Mouse (Mus musculus): ENCODE measurements around the gene Kctd11. TPM values are rescaled to one million over a fixed set of nuclear protein-coding genes. Genes with fewer than 3 reads are reported as not detected.
A peak's percentile ranks its signal among the peaks of the same experiment; 100 is the strongest.

Gene Kctd11
- total RNA-seq, 1 experiment, result 5.4 TPM

DNA sequence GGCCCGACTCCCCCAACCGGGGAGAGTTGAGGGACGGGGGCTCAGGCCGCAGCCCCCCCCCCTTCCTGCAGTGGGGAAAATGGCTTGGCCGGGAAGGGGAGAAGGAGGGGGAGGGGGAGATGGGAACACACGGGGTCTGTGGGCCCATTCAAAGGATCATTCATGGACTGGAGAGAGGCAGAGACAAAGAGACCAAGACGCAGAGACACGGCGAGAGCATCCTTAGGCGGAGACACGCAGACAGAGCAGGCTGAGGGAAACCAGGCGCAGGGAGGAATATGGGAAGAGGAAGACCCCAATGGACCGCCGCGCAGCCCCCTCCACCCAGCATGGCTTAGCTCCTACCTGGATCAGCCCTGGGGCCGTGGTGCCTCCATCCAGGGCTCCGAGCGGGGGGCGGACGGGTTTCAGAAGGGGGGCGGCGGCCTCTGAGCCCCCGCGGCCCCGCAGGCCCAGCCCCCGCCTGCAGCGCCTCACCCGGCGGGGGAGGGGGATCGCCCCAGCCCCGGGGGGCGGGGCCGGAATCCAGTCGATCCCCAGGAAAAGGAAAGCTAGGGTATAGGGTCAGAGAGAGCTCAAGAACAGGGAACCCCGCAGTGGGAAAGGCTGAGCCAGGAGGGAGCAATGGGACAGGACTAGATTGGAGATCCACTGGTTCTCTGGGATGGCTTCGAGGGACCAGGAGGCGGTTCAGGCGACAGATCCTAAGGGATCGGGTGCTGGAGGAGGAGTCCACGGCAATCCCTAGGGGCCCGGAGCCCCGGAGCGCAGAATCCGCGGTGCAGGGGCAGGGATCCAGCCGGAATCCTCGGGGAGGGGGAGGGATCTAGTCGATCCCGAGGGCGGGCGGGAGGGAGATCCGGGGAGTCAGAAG, 44.3 kb downstream of the Kctd11 start:
- Histone ChIP-seq H3K4me3 (ENCODE audit: insufficient read depth in 1 of 2, low read depth in 1 of 2, low read length in 2 of 2, poor library complexity in 1 of 2, severe bottlenecking in 1 of 2) (peak overlapping the region; percentile 85 to 100), H3K27ac (ENCODE audit: insufficient read depth, low read depth, low read length, poor library complexity, severe bottlenecking) (no peak overlapping the region), H3K9me3 (ENCODE audit: control insufficient read depth, insufficient read depth, low read depth, low read length) (no peaks in the 10 kb centered on the region), H3K4me1 (ENCODE audit: control insufficient read depth in 2 of 2, insufficient read depth in 2 of 2, low read length in 2 of 2, poor library complexity in 1 of 2) (peaks cover 0 to 1% of the 10 kb centered on the region in 2 experiments; a peak in 1 of 4 replicates), H3K9ac (ENCODE audit: insufficient read depth, low read depth, low read length, poor library complexity, severe bottlenecking) (peak overlapping the region; percentile 77), H3K36me3 (ENCODE audit: control insufficient read depth, insufficient read depth, low read length, poor library complexity, severe bottlenecking) (no peaks in the 10 kb centered on the region)
- in situ Hi-C loops (cut with MboI; ENCODE audit: low sequenced_read_pairs in 2 of 2, unreplicated experiment in 2 of 2), result no loop called here
- TF ChIP-seq MAFK (IDR thresholded peaks at IDR 0.05; ENCODE audit: insufficient read depth, low read depth, low read length) (no peak), HCFC1 (IDR thresholded peaks at IDR 0.05; ENCODE audit: borderline replicate concordance, insufficient read depth, low read length) (no peak)
- DNase-seq (ENCODE audit: low read depth, low spot score), result no peak

DNA sequence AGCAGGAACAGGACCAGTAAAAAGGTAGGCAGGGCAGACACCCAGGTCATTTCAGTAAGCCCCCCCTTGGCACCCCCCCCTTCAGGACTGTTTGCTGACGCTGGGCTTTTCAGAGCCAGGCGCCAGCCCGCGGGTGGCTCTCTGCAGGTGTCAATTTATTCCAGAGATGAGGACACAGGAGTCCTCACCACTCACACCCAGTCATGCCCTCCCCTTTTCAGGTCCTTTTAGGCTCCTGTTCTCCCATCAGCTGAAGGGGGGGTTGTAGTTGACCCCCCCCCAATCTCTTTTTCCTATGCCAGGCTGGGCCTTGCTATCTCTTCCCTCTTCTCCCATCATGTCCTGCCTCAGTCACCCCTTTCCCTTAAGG, 45.3 kb downstream of the Kctd11 start:
- no peaks in the 10 kb centered on the region for H3K36me3 ChIP-seq (ENCODE audit: control insufficient read depth, insufficient read depth, low read length, poor library complexity, severe bottlenecking)
- no peaks in the 10 kb centered on the region for H3K9me3 ChIP-seq (ENCODE audit: control insufficient read depth, insufficient read depth, low read depth, low read length)
- peaks cover 0 to 1% of the 10 kb centered on the region in 2 experiments; a peak in 1 of 4 replicates for H3K4me1 ChIP-seq (ENCODE audit: control insufficient read depth in 2 of 2, insufficient read depth in 2 of 2, low read length in 2 of 2, poor library complexity in 1 of 2)
- in situ Hi-C loops (cut with MboI; ENCODE audit: low sequenced_read_pairs in 2 of 2, unreplicated experiment in 2 of 2), result no loop called here
- H3K9ac ChIP-seq (ENCODE audit: insufficient read depth, low read depth, low read length, poor library complexity, severe bottlenecking), result no peak overlapping the region
- no peak overlapping the region for H3K27ac ChIP-seq (ENCODE audit: insufficient read depth, low read depth, low read length, poor library complexity, severe bottlenecking)
- TF ChIP-seq ZC3H11A (IDR thresholded peaks at IDR 0.05; ENCODE audit: borderline replicate concordance, low read depth, low read length), result no peak
- TF ChIP-seq MAFK (IDR thresholded peaks at IDR 0.05; ENCODE audit: insufficient read depth, low read depth, low read length), result no peak
- TF ChIP-seq CHD2 (IDR thresholded peaks at IDR 0.05; ENCODE audit: low read depth, low read length), result no peak
- no peak for TF ChIP-seq HCFC1 (IDR thresholded peaks at IDR 0.05; ENCODE audit: borderline replicate concordance, insufficient read depth, low read length)
- TF ChIP-seq ZNF384 (IDR thresholded peaks at IDR 0.05; ENCODE audit: low read depth, low read length), result no peak
- no peak for DNase-seq (ENCODE audit: low read depth, low spot score)
- no peak overlapping the region for H3K4me3 ChIP-seq (ENCODE audit: insufficient read depth in 1 of 2, low read depth in 1 of 2, low read length in 2 of 2, poor library complexity in 1 of 2, severe bottlenecking in 1 of 2)

DNA sequence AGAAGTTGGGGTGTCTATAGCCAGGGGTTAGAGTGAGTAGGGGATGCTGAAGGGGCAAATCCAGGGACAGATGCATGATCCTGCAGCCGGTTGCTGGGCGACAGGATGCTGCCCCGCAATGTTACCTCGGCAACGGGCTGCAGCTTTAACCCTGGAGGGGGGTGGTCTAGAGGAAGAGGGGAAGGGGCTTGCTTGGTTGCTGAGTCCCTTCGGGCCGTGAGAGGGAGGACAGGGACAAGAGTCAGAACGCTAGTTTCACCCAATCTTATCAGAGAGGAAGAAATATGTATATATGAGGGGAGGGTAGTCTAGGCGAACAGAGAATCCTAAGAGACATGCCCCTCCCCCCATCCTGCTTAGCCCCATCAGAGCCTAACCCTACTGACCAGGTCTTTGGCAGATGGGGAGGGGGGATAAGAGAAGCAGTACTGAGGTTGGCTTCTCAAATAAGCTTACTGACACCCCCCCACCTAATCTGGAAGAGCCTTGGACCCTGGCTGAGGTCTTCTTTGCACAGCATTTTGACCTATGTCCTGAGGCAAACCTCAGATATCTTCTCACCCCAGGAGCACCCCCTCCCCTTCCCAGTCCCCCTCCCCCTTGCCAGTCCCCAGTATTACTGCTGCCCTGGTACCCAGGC, 45.8 kb downstream of the Kctd11 start:
- Histone ChIP-seq H3K4me1 (ENCODE audit: control insufficient read depth in 2 of 2, insufficient read depth in 2 of 2, low read length in 2 of 2, poor library complexity in 1 of 2) (peaks cover 0 to 1% of the 10 kb centered on the region in 2 experiments; a peak in 1 of 4 replicates), H3K4me3 (ENCODE audit: insufficient read depth in 1 of 2, low read depth in 1 of 2, low read length in 2 of 2, poor library complexity in 1 of 2, severe bottlenecking in 1 of 2) (no peak overlapping the region), H3K27ac (ENCODE audit: insufficient read depth, low read depth, low read length, poor library complexity, severe bottlenecking) (no peak overlapping the region), H3K9me3 (ENCODE audit: control insufficient read depth, insufficient read depth, low read depth, low read length) (no peaks in the 10 kb centered on the region), H3K36me3 (ENCODE audit: control insufficient read depth, insufficient read depth, low read length, poor library complexity, severe bottlenecking) (no peaks in the 10 kb centered on the region), H3K9ac (ENCODE audit: insufficient read depth, low read depth, low read length, poor library complexity, severe bottlenecking) (no peak overlapping the region)
- in situ Hi-C loops (cut with MboI; ENCODE audit: low sequenced_read_pairs in 2 of 2, unreplicated experiment in 2 of 2), result no loop called here
- DNase-seq (ENCODE audit: low read depth, low spot score), result no peak
- no peak for TF ChIP-seq HCFC1 (IDR thresholded peaks at IDR 0.05; ENCODE audit: borderline replicate concordance, insufficient read depth, low read length)
- no peak for TF ChIP-seq MAFK (IDR thresholded peaks at IDR 0.05; ENCODE audit: insufficient read depth, low read depth, low read length)
- TF ChIP-seq ZNF384 (IDR thresholded peaks at IDR 0.05; ENCODE audit: low read depth, low read length), result no peak
- TF ChIP-seq CHD2 (IDR thresholded peaks at IDR 0.05; ENCODE audit: low read depth, low read length), result no peak
- TF ChIP-seq ZC3H11A (IDR thresholded peaks at IDR 0.05; ENCODE audit: borderline replicate concordance, low read depth, low read length), result no peak

DNA sequence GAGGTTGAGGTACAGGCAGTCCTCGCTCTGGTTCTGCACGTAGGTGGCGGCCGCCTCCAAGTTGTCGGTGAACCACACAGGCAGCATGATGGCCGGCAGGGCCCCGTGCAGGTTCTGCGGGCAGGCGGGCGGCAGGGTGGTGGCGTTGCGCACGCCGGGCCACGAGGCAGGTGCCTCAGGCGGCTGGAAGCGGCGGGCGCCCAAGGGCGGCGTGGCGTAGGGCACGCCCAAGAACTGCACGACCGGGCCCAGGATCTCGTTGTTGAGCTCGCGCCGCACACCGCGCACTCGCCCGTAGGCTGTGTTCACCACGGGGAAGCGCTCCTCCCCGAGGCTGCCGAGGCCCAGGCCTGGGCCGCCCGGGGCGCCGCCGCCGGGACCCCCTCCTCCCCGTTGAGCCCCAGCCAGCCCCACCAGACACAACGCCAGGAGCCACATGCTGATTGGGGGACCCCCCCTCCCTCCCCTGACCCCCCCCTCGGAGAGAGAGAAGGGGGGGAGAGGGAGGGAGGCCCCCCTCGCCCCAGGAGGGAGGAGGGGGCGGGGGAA, 47.1 kb downstream of the Kctd11 start:
- in situ Hi-C loops (cut with MboI; ENCODE audit: low sequenced_read_pairs in 2 of 2, unreplicated experiment in 2 of 2), result no loop called here
- H3K4me1 ChIP-seq (ENCODE audit: control insufficient read depth in 2 of 2, insufficient read depth in 2 of 2, low read length in 2 of 2, poor library complexity in 1 of 2), result peaks cover 0 to 5% of the 10 kb centered on the region in 2 experiments; a peak in 3 of 4 replicates

More for the DNA sequence above, 47.1 kb downstream of the Kctd11 start:
- TF ChIP-seq MAFK (IDR thresholded peaks at IDR 0.05; ENCODE audit: insufficient read depth, low read depth, low read length) (no peak), HCFC1 (IDR thresholded peaks at IDR 0.05; ENCODE audit: borderline replicate concordance, insufficient read depth, low read length) (no peak), ZC3H11A (IDR thresholded peaks at IDR 0.05; ENCODE audit: borderline replicate concordance, low read depth, low read length) (no peak), CHD2 (IDR thresholded peaks at IDR 0.05; ENCODE audit: low read depth, low read length) (no peak)
- no peaks in the 10 kb centered on the region for H3K36me3 ChIP-seq (ENCODE audit: control insufficient read depth, insufficient read depth, low read length, poor library complexity, severe bottlenecking)
- no peak for DNase-seq (ENCODE audit: low read depth, low spot score)
- peak overlapping the region; percentile 70 to 76 for H3K4me3 ChIP-seq (ENCODE audit: insufficient read depth in 1 of 2, low read depth in 1 of 2, low read length in 2 of 2, poor library complexity in 1 of 2, severe bottlenecking in 1 of 2)
- no peak overlapping the region for H3K27ac ChIP-seq (ENCODE audit: insufficient read depth, low read depth, low read length, poor library complexity, severe bottlenecking)
- no peaks in the 10 kb centered on the region for H3K9me3 ChIP-seq (ENCODE audit: control insufficient read depth, insufficient read depth, low read depth, low read length)
- peak overlapping the region; percentile 55 for H3K9ac ChIP-seq (ENCODE audit: insufficient read depth, low read depth, low read length, poor library complexity, severe bottlenecking)

Data from ES-E14 (cell line).